Comparison of ENCODE assay signal across 8 mouse cellular contexts in genomic region chr6:95718031-95718968, GRCm38 (mm10). TPM values are rescaled to one million over a fixed set of nuclear protein-coding genes. Genes with fewer than 3 reads are reported as not detected.
DNase-seq lines count a peak whose midpoint lies in the region; ATAC-seq and TF ChIP-seq lines count a peak whose summit lies in the region.

Gene Suclg2, minus strand, starts transcription at chr6:95718800.

- WGBS in intestine, embryonic 16.5 days = 1% methylated on average over 69 of the region's 74 CpGs
- WGBS in limb, embryonic 10.5 days = under 1% methylated on average over 66 of the region's 74 CpGs
- WGBS in midbrain, embryonic 12.5 days = under 1% methylated on average over 64 of the region's 74 CpGs
- WGBS in small intestine, adult 2 months = under 1% methylated on average over 67 of the region's 74 CpGs

- H3K4me3 ChIP-seq in intestine, embryonic 16.5 days (ENCODE audit: low read length) = peak within 1 kb of the TSS; percentile 82
- H3K4me3 ChIP-seq in limb, embryonic 10.5 days = peak within 1 kb of the TSS; percentile 84
- H3K4me3 ChIP-seq in midbrain, embryonic 12.5 days = peak within 1 kb of the TSS; percentile 84
- peak within 1 kb of the TSS; percentile 79 for H3K4me3 ChIP-seq in small intestine, adult 2 months (ENCODE audit: low read depth, low read length)

- peaks cover 24% of the 10 kb centered on the region for H3K4me1 ChIP-seq in intestine, embryonic 16.5 days (ENCODE audit: control insufficient read depth, insufficient read depth, low read length)
- H3K4me1 ChIP-seq in limb, embryonic 10.5 days = peaks cover 23% of the 10 kb centered on the region
- H3K4me1 ChIP-seq in midbrain, embryonic 12.5 days = peaks cover 6% of the 10 kb centered on the region; the same call in 1 of the 2 replicates
- H3K4me1 ChIP-seq in small intestine, adult 2 months (ENCODE audit: control insufficient read depth, insufficient read depth, insufficient read length, low read length) = peaks cover 28% of the 10 kb centered on the region; the same call in 1 of the 2 replicates

- H3K4me2 ChIP-seq in intestine, embryonic 16.5 days (ENCODE audit: low read depth, low read length) = peak within 1 kb of the TSS; percentile 91
- H3K4me2 ChIP-seq in midbrain, embryonic 12.5 days (replicated peaks) = peak within 1 kb of the TSS; percentile 89

- peak within 1 kb of the TSS; percentile 94 for H3K9ac ChIP-seq in intestine, embryonic 16.5 days (ENCODE audit: low read depth, low read length)
- peak within 1 kb of the TSS; percentile 81 for H3K9ac ChIP-seq in midbrain, embryonic 12.5 days (replicated peaks)

- no peak for TF ChIP-seq CTCF in small intestine, adult 2 months (IDR thresholded peaks at IDR 0.05; ENCODE audit: extremely low read depth, insufficient read length, insufficient replicate concordance, low read depth, low read length)

- H3K27me3 ChIP-seq in intestine, embryonic 16.5 days (replicated peaks; ENCODE audit: control insufficient read depth, insufficient read depth, low read length) = no peaks in the 10 kb centered on the region
- no peaks in the 10 kb centered on the region for H3K27me3 ChIP-seq in limb, embryonic 10.5 days (ENCODE audit: low read depth, poor library complexity, severe bottlenecking)
- H3K27me3 ChIP-seq in midbrain, embryonic 12.5 days = peaks cover 5% of the 10 kb centered on the region; the same call in 1 of the 2 replicates
- H3K27me3 ChIP-seq in small intestine, adult 2 months (ENCODE audit: control insufficient read depth, insufficient read depth, low read length) = no peaks in the 10 kb centered on the region

- H3K27ac ChIP-seq in intestine, embryonic 16.5 days (ENCODE audit: low read length) = peak within 1 kb of the TSS; percentile 69
- H3K27ac ChIP-seq in limb, embryonic 10.5 days = peak within 1 kb of the TSS; percentile 98
- H3K27ac ChIP-seq in midbrain, embryonic 12.5 days (replicated peaks) = 0 out of 2 replicates have a peak within 1 kb of the TSS, but pooled peaks have one; percentile 42
- H3K27ac ChIP-seq in small intestine, adult 2 months (ENCODE audit: insufficient read depth, low read depth, low read length) = peak within 1 kb of the TSS; percentile 12; the same call in 1 of the 2 replicates

- 0 out of 2 replicates have a peak, but pooled peaks have one; percentile 58 for TF ChIP-seq POLR2A in small intestine, adult 2 months (IDR thresholded peaks at IDR 0.05; ENCODE audit: low read depth, low read length)

- H3K9me3 ChIP-seq in intestine, embryonic 16.5 days (ENCODE audit: control insufficient read depth, low read length) = no peaks in the 10 kb centered on the region
- H3K9me3 ChIP-seq in limb, embryonic 10.5 days (replicated peaks) = no peaks in the 10 kb centered on the region
- no peaks in the 10 kb centered on the region for H3K9me3 ChIP-seq in midbrain, embryonic 12.5 days

- no peaks in the 10 kb centered on the region for H3K36me3 ChIP-seq in intestine, embryonic 16.5 days (ENCODE audit: control insufficient read depth, insufficient read depth, low read length)
- no peaks in the 10 kb centered on the region for H3K36me3 ChIP-seq in limb, embryonic 10.5 days
- no peaks in the 10 kb centered on the region for H3K36me3 ChIP-seq in midbrain, embryonic 12.5 days
- H3K36me3 ChIP-seq in small intestine, adult 2 months (ENCODE audit: control insufficient read depth, insufficient read depth, low read length) = no peaks in the 10 kb centered on the region

- DNase-seq in left cerebral cortex, adult 18-20 months (ENCODE audit: low spot score in 2 of 2) = peak; percentile 47 to 52
- no peak for DNase-seq in left cerebral cortex, adult 11 months (ENCODE audit: low spot score)
- peak; percentile 93 for DNase-seq in embryo, embryonic 9.5 days (ENCODE audit: extremely low spot score)
- DNase-seq in gastrocnemius, postnatal 4 days (ENCODE audit: low spot score in 2 of 2) = peak; percentile 75 to 88
- DNase-seq in limb, embryonic 10.5 days (ENCODE audit: low spot score) = peak; percentile 94

- peak; percentile 94 for ATAC-seq in intestine, embryonic 16.5 days
- ATAC-seq in midbrain, embryonic 12.5 days (ENCODE audit: low FRiP score, low read depth) = peak; percentile 93

RNA-seq across cellular contexts. Expression of gene Suclg2, which starts in this region (rescaled TPM):
- total RNA-seq in left cerebral cortex, adult 18-20 months (2021) = 10 to 100 TPM; 14.8 to 17.5 TPM
- 10 to 100 TPM; 33.2 to 39.6 TPM for total RNA-seq in gastrocnemius, postnatal 4 days (2021)
- 130 TPM in 2 replicates for polyA plus RNA-seq in intestine, embryonic 16.5 days (2015; fragmentation: Nextera tagmentation; extraction: Ambion mirVana)
- 55.8 and 58.6 TPM in 2 replicates for polyA plus RNA-seq in limb, embryonic 10.5 days (2016; fragmentation: Nextera tagmentation; extraction: Ambion mirVana)
- polyA plus RNA-seq in midbrain, embryonic 12.5 days (2016; fragmentation: Nextera tagmentation; extraction: Ambion mirVana) = 29.0 and 30.5 TPM in 2 replicates
- 6.6 and 13.1 TPM in 2 replicates for polyA plus RNA-seq in small intestine, adult 2 months (2012; rRNA removed)

Comparison
In these comparisons a context has a peak if more than half of its experiments do, and no peak if none do; other contexts are left out.
1. H3K27ac ChIP-seq: peak in every context shown above with its lines; median percentile 98 in limb, embryonic 10.5 days; 69 in intestine, embryonic 16.5 days; 42 in midbrain, embryonic 12.5 days; 12 in small intestine, adult 2 months.